Mouse (Mus musculus): ENCODE measurements around the gene Atp9a.

DNA sequence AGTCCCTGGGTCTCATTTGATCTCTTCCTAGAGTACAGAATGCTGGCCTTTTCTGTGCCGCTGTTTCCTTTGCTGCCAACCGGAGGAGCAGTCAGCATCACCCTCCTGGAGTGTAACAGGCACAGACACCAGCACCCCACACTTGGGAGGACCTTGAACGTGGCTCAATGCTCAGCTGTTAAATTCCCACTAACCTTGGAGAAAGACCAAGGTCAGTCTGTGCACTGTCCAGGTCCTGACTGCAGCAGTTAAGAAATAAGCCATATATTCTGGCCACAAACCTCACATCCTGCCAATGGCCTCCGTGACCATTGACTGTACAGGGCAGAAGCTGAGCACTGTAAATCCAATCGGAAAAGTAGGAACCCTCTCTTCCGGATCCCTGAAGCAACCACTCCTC is 148.5 kb downstream of the Atp9a start:
- TF ChIP-seq CTCF (IDR thresholded peaks at IDR 0.05; ENCODE audit: extremely low read depth, insufficient read depth, low read length) (no peak), POLR2A (IDR thresholded peaks at IDR 0.05; ENCODE audit: extremely low read depth, insufficient read depth, low read length) (no peak)
